Mouse (Mus musculus): ENCODE measurements around the gene Treml1.

The Treml1 gene

GRCm38 (mm10) chr17:48410299-48410785 is 50.6 kb downstream of the Treml1 start:
- no peak for DNase-seq

- no peak for DNase-seq
Observed at GRCm38 (mm10) chr17:48411241-48411640, 51.5 kb downstream of the Treml1 start.

- no peak for DNase-seq
Observed at GRCm38 (mm10) chr17:48416011-48416410, 56.3 kb downstream of the Treml1 start.
